Mouse (Mus musculus) adipocyte (in vitro differentiated cells): Measurements from ENCODE around the gene Ttll12.

Experiments used
- DNase-seq: peaks from one replicate; pipeline ENCODE4 v3.0.0-alpha.2; 2016; ENCODE audit warnings: low spot score

The Ttll12 gene

GRCm38 (mm10) chr15:83594513-83595363 lies at the start of gene Ttll12:
Gene Ttll12 (minus strand): TSS chr15:83595157.
- peak; percentile 96 for DNase-seq

GRCm38 (mm10) chr15:83642518-83642917 lies 47.6 kb upstream of the Ttll12 start:
- DNase-seq = no peak

- no peak for DNase-seq
These were observed 45.3 kb upstream of the Ttll12 start for GRCm38 (mm10) chr15:83640208-83640607.

GRCm38 (mm10) chr15:83639160-83639559 lies 44.2 kb upstream of the Ttll12 start:
- no peak for DNase-seq

- no peak for DNase-seq
These were observed 43.4 kb upstream of the Ttll12 start for GRCm38 (mm10) chr15:83638196-83638899.

GRCm38 (mm10) chr15:83636759-83637158 lies 41.8 kb upstream of the Ttll12 start:
- no peak for DNase-seq

GRCm38 (mm10) chr15:83635251-83635650 lies 40.3 kb upstream of the Ttll12 start:
- no peak for DNase-seq

GRCm38 (mm10) chr15:83634076-83634475 lies 39.1 kb upstream of the Ttll12 start:
- DNase-seq = peak; percentile 5

- DNase-seq = no peak
These were observed 36.1 kb upstream of the Ttll12 start for GRCm38 (mm10) chr15:83631071-83631470.

GRCm38 (mm10) chr15:83629716-83630115 lies 34.8 kb upstream of the Ttll12 start:
- DNase-seq = no peak

GRCm38 (mm10) chr15:83626142-83626645 lies 31.2 kb upstream of the Ttll12 start:
- DNase-seq = no peak

- DNase-seq = no peak
These were observed 20.3 kb upstream of the Ttll12 start for GRCm38 (mm10) chr15:83615245-83615644.

GRCm38 (mm10) chr15:83607115-83607802 lies 12.3 kb upstream of the Ttll12 start:
- DNase-seq = peak; percentile 88

GRCm38 (mm10) chr15:83606700-83607099 lies 11.7 kb upstream of the Ttll12 start:
- no peak for DNase-seq

- no peak for DNase-seq
These were observed 11.3 kb upstream of the Ttll12 start for GRCm38 (mm10) chr15:83606216-83606615.

GRCm38 (mm10) chr15:83603426-83603825 lies 8.5 kb upstream of the Ttll12 start:
- no peak for DNase-seq

GRCm38 (mm10) chr15:83603046-83603396 lies 8.1 kb upstream of the Ttll12 start:
- no peak for DNase-seq

GRCm38 (mm10) chr15:83602372-83603045 lies 7.6 kb upstream of the Ttll12 start:
- no peak for DNase-seq

- DNase-seq = no peak
These were observed 6.2 kb upstream of the Ttll12 start for GRCm38 (mm10) chr15:83601185-83601584.

GRCm38 (mm10) chr15:83596833-83597232 lies 1.9 kb upstream of the Ttll12 start:
- no peak for DNase-seq

- no peak for DNase-seq
These were observed 381 bp upstream of the Ttll12 start for GRCm38 (mm10) chr15:83595364-83595711.
